8 mouse cellular contexts compared by ENCODE assay signal in the genomic region with DNA sequence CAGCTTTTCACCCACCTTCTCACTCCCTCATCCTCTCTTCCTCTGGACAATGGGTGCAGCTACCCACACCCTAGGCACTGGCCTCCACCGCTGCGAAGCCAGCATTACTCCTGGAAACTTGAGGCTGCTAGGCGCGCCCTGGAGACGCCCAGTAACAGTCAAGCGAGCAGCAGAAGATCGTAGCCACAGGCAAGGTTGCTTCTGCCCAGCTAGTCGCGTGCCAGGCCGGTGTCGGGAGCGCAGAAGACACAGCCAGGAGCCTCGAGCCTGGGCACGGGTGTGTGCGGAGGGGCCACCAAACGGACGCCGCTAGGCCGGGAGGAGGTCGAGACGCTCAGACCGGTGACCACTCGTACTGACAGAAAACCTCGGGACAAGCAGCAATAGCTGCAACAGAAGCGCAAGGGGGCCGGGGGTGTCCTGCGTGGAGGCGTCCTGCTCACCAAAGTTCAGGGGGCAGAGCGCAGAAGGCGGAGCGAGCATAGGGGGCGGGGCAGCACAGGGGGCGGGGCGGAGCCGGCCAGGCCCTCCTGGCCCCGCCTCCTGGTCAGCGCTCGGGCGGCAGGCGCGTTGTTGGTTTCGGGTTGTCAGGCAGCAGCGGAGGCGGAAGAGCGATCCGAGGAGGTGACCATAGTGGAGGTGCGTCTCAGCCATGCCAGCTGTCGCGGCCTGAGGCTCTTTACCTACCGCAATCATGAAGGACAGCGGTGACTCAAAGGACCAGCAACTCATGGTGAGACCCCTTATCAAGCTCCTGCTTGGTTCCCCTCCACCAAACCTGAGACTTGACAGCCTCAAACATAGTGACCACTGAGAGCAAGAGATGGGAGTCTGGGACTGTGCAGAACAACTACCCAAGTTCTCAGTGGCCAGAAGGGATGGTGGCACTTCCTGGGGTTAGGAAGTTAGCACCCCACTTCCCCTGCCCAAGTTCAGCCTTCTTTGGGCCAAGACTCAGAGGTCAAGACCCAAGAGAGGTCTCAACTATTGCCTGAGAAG. TPM values are rescaled to one million over a fixed set of nuclear protein-coding genes. Genes with fewer than 3 reads are reported as not detected.
DNase-seq lines count a peak whose midpoint lies in the region; ATAC-seq and TF ChIP-seq lines count a peak whose summit lies in the region.

A gene (plus strand): TSS at position 569 of the 999 bp plus-strand sequence.

- peaks cover 21% of the 10 kb centered on the region for H3K27me3 ChIP-seq in embryonic facial prominence, embryonic 12.5 days
- H3K27me3 ChIP-seq in heart, embryonic 12.5 days (replicated peaks) = peaks cover 61% of the 10 kb centered on the region
- peaks cover 10% of the 10 kb centered on the region for H3K27me3 ChIP-seq in kidney, embryonic 14.5 days (ENCODE audit: control insufficient read depth, insufficient read depth, low read length)
- 0 out of 2 replicates have a peak, but pooled peaks cover 3% of the 10 kb centered on the region for H3K27me3 ChIP-seq in lung, postnatal 0 days (replicated peaks; ENCODE audit: insufficient read depth, low read length)

- TF ChIP-seq CTCF in lung, postnatal 0 days (IDR thresholded peaks at IDR 0.05) = no peak

- 3% methylated on average over 50 of the region's 51 CpGs for WGBS in embryonic facial prominence, embryonic 12.5 days
- WGBS in heart, embryonic 12.5 days = 4% methylated on average over 51 of the region's 51 CpGs
- WGBS in kidney, embryonic 14.5 days = 2% methylated on average over 50 of the region's 51 CpGs
- 5% methylated on average over 31 of the region's 51 CpGs for WGBS in lung, postnatal 0 days

- no peak within 1 kb of the TSS for H3K27ac ChIP-seq in embryonic facial prominence, embryonic 12.5 days
- no peak within 1 kb of the TSS for H3K27ac ChIP-seq in heart, embryonic 12.5 days (ENCODE audit: poor library complexity, severe bottlenecking)
- H3K27ac ChIP-seq in kidney, embryonic 14.5 days (ENCODE audit: low read depth, low read length) = no peak within 1 kb of the TSS
- no peak within 1 kb of the TSS for H3K27ac ChIP-seq in lung, postnatal 0 days (ENCODE audit: low read length)

- peak within 1 kb of the TSS; percentile 85 for H3K4me2 ChIP-seq in embryonic facial prominence, embryonic 12.5 days (replicated peaks)
- peak within 1 kb of the TSS; percentile 84 for H3K4me2 ChIP-seq in heart, embryonic 12.5 days
- peak within 1 kb of the TSS; percentile 88 for H3K4me2 ChIP-seq in kidney, embryonic 14.5 days (replicated peaks; ENCODE audit: low read depth, low read length)
- H3K4me2 ChIP-seq in lung, postnatal 0 days (replicated peaks; ENCODE audit: low read depth, low read length) = peak within 1 kb of the TSS; percentile 85

- no peak for ATAC-seq in embryonic facial prominence, embryonic 12.5 days (ENCODE audit: insufficient number of reproducible peaks, insufficient read depth, low FRiP score, low TSS enrichment)
- ATAC-seq in heart, embryonic 12.5 days (ENCODE audit: insufficient number of reproducible peaks, low FRiP score) = peak; percentile 69
- peak; percentile 79 for ATAC-seq in kidney, embryonic 14.5 days (ENCODE audit: low FRiP score, low TSS enrichment)
- ATAC-seq in lung, postnatal 0 days = peak; percentile 92
- peak; percentile 47; the same call in 1 of the 2 replicates for ATAC-seq in neutrophil, adult 5-6 weeks (ENCODE audit: extremely low read depth, insufficient number of reproducible peaks, low FRiP score, poor library complexity, severe bottlenecking)
- ATAC-seq in inflammation-experienced regulatory T-cells, adult 6 months = no peak

- no peaks in the 10 kb centered on the region for H3K9me3 ChIP-seq in embryonic facial prominence, embryonic 12.5 days
- no peaks in the 10 kb centered on the region for H3K9me3 ChIP-seq in heart, embryonic 12.5 days (replicated peaks)
- H3K9me3 ChIP-seq in kidney, embryonic 14.5 days (ENCODE audit: control insufficient read depth, low read length) = no peaks in the 10 kb centered on the region
- no peaks in the 10 kb centered on the region for H3K9me3 ChIP-seq in lung, postnatal 0 days (ENCODE audit: low read length)

- peak within 1 kb of the TSS; percentile 20; the same call in 1 of the 2 replicates for H3K9ac ChIP-seq in embryonic facial prominence, embryonic 12.5 days
- H3K9ac ChIP-seq in heart, embryonic 12.5 days = 0 out of 2 replicates have a peak within 1 kb of the TSS, but pooled peaks have one; percentile 46
- H3K9ac ChIP-seq in kidney, embryonic 14.5 days (ENCODE audit: low read depth, low read length) = peak within 1 kb of the TSS; percentile 32
- H3K9ac ChIP-seq in lung, postnatal 0 days (replicated peaks; ENCODE audit: low read depth) = 0 out of 2 replicates have a peak within 1 kb of the TSS, but pooled peaks have one; percentile 8

- peak within 1 kb of the TSS; percentile 47 for H3K4me3 ChIP-seq in embryonic facial prominence, embryonic 12.5 days
- H3K4me3 ChIP-seq in heart, embryonic 12.5 days = peak within 1 kb of the TSS; percentile 51
- peak within 1 kb of the TSS; percentile 52 for H3K4me3 ChIP-seq in kidney, embryonic 14.5 days (ENCODE audit: low read length)
- H3K4me3 ChIP-seq in lung, postnatal 0 days (ENCODE audit: low read depth, low read length) = peak within 1 kb of the TSS; percentile 42

- DNase-seq in B cell, adult 2 months = peak; percentile 46 to 49
- peak; percentile 43 for DNase-seq in adrenal gland, adult 8-10 months
- peak; percentile 85 for DNase-seq in lung, postnatal 0 days (ENCODE audit: low spot score)

- H3K4me1 ChIP-seq in embryonic facial prominence, embryonic 12.5 days = peaks cover 10% of the 10 kb centered on the region; the same call in 1 of the 2 replicates
- no peaks in the 10 kb centered on the region; the same call in 1 of the 2 replicates for H3K4me1 ChIP-seq in heart, embryonic 12.5 days (replicated peaks)
- no peaks in the 10 kb centered on the region for H3K4me1 ChIP-seq in kidney, embryonic 14.5 days (ENCODE audit: control insufficient read depth, insufficient read depth, low read length)
- no peaks in the 10 kb centered on the region for H3K4me1 ChIP-seq in lung, postnatal 0 days (ENCODE audit: insufficient read depth, low read depth, low read length)

- H3K36me3 ChIP-seq in embryonic facial prominence, embryonic 12.5 days = no peaks in the 10 kb centered on the region
- no peaks in the 10 kb centered on the region for H3K36me3 ChIP-seq in heart, embryonic 12.5 days
- H3K36me3 ChIP-seq in kidney, embryonic 14.5 days (ENCODE audit: control insufficient read depth, insufficient read depth, low read length) = no peaks in the 10 kb centered on the region
- no peaks in the 10 kb centered on the region for H3K36me3 ChIP-seq in lung, postnatal 0 days (ENCODE audit: insufficient read depth, low read length)

- no peak for TF ChIP-seq EP300 in lung, postnatal 0 days (IDR thresholded peaks at IDR 0.05)

RNA-seq across cellular contexts. Expression of the gene that starts here (rescaled TPM):
- total RNA-seq in adrenal gland, adult 8-10 months (2022) = 1 to 10 TPM in 1 of 4 experiments, under 1 TPM in 3; 0.38 to 1.3 (median 0.76) TPM
- polyA plus RNA-seq in embryonic facial prominence, embryonic 12.5 days (2016; fragmentation: Nextera tagmentation; extraction: Ambion mirVana) = 2.1 and 2.4 TPM in 2 replicates
- polyA plus RNA-seq in heart, embryonic 12.5 days (2016; fragmentation: Nextera tagmentation; extraction: Ambion mirVana) = 0.32 TPM in 1 of 2 replicates, not detected in the other
- polyA plus RNA-seq in kidney, embryonic 14.5 days (2014; fragmentation: Nextera tagmentation; extraction: Ambion mirVana) = 0.14 and 0.21 TPM in 2 replicates
- 0.54 and 0.74 TPM in 2 replicates for polyA plus RNA-seq in lung, postnatal 0 days (2015; fragmentation: Nextera tagmentation; extraction: Ambion mirVana)
- total RNA-seq in neutrophil, adult 5-6 weeks (2017) = 3.1 and 5.4 TPM in 2 replicates
- under 1 TPM in 1 of 3 experiments, not detected in 2; 0.33 TPM for polyA plus RNA-seq in inflammation-experienced regulatory T-cells, adult 6 months (2017; shearing (Covaris generic))

Comparison
In these comparisons a context has a peak if more than half of its experiments do, and no peak if none do; other contexts are left out.
1. Peak in ATAC-seq, H3K4me3 ChIP-seq, H3K9ac ChIP-seq and H3K4me2 ChIP-seq in heart, embryonic 12.5 days; RNA of the gene not detected or under 1 TPM.
2. Peak in ATAC-seq, H3K4me3 ChIP-seq, H3K9ac ChIP-seq and H3K4me2 ChIP-seq in kidney, embryonic 14.5 days; RNA of the gene not detected or under 1 TPM.
3. Peak in DNase-seq, ATAC-seq, H3K4me3 ChIP-seq, H3K9ac ChIP-seq and H3K4me2 ChIP-seq in lung, postnatal 0 days; RNA of the gene not detected or under 1 TPM.